Mouse (Mus musculus): Measurements from ENCODE around the gene Pgbd5.

- TF ChIP-seq CTCF (IDR thresholded peaks at IDR 0.05; ENCODE audit: extremely low read depth, insufficient read depth, insufficient read length, insufficient replicate concordance) (no peak), POLR2A (IDR thresholded peaks at IDR 0.05; ENCODE audit: low read depth, low read length) (no peak)
Measured at GRCm38 (mm10) chr8:124379289-124379688, 60.2 kb downstream of the Pgbd5 start.

All from spleen, adult 2 months (tissue).